Mouse (Mus musculus) regulatory T cell (primary cell): ENCODE data around the gene Sltm.
"Not testable (repeated sequence)": the region's sequence is repeated elsewhere in the genome, so short reads cannot be mapped to it uniquely, and the experiment has no call there.

Experiments
- in situ Hi-C: fragments of 300-600 bp; cut with MboI, MseI; formaldehyde crosslinking; loops from one replicate; pipeline ENCODE4 v1.15.1; 2025; ENCODE audit warnings: high pct_unique_total_duplicates

The Sltm gene

DNA sequence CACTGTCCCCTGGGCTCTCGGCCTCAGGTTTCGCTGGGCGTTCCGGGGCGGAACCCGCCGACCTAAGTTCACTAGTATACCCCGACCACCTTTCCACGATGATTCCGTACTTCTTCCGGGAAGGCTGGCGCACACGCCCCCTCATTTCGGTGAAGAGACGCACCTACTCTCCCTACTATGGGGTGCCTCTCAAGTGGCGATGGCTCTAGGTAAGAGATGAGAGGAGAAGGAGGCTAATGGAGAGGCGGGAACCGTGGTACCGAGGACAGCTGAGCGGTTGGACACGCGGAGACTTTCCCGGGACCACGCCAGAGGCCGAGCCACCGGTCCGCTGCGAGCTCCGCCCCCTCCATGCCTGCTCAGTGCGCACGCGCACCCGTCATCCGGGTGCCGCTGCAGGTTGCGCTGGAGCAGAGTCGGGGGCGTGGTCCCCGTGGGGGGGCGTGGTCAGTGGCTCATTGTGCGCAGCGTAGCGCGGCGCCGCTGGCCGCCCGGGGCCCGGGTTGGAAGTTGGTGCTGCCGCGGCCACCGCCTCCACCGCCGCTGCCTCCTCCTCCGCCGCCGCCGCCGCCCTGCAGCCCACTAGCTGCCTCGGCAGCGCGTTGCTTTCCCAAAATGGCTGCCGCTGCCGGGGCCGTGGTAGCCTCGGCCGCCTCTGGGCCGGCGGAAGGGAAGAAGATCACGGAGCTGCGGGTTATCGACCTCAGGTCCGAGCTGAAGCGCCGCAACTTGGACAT, at the start of gene Sltm:
Sltm (plus strand) TSS at position 450 of the 737 bp plus-strand sequence.
- in situ Hi-C loops = loop anchor here (5.0 kb wide), 1 partner anchor 35 kb away; no protein-coding TSS in a partner anchor

DNA sequence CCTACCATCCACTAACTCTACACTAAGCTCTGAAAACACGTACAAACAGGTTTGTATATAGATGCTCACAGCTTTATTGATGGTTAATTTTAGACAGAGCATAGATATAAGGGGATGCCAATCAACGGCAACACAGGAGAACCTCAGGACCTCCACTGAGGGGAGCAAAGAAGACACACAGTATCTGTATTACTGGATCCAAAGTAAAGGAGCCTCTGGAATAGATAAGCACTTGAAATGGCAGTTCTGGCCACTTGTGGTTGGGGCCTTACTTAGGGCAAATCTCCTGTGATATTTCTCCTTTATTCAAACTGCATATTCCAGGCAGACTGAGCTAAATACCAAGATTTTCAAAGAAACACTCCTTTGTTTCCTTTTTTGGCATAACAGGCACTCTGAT, 49.5 kb upstream of the Sltm start:
- in situ Hi-C loops = no loop called here

DNA sequence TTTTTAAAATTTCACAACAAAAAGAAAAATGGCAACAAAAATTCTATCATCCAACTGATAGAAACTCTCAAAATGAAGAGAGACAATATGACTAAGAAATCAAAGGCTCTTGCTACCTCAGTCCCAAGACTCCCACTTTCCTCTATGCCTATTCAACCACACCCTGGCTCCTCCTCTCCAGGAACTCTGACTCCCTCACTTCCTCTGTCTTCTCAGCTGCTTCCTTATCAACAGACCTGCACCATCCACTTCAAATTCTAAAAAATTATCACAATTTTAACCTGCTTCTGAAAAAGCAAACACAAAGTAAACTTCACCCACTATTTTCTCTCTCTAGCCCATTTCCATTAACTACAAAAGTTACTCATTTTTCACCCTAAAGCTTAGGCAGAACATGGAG, 45.6 kb upstream of the Sltm start:
- in situ Hi-C loops = no loop called here

DNA sequence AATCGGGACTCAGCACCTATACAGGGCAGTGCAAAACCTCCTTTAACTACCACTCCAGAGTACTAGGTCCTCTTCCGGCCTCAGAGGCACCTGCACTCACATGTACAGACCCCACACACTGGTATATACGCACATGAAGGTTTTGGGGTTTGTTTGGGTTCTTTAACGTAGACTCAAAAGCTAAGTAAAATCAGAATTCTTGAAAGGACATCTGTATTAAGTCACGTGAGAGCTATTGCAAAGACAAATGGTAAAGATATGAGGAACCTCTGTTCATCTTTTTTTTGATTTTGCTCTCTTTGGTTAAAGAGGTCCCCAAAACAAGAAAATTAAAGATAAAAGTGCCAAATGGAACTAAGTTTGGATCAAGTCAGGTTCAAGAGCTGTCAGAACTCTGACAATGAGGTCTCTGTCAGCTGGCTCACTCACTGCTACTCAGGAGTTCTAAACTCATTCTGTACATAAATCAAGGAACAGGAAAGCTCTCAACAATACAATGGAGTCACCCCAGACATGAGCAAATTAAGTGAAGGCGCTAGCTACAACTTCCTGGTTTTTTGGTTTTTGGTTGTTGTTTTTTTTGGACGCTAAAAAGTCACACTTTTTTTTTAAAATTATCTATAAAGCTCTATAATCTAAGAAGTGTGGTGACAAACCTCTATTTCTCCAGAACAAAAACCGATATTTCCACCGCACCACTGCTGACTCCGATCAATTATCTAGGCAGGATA, 40.1 kb upstream of the Sltm start:
- in situ Hi-C loops = no loop called here

DNA sequence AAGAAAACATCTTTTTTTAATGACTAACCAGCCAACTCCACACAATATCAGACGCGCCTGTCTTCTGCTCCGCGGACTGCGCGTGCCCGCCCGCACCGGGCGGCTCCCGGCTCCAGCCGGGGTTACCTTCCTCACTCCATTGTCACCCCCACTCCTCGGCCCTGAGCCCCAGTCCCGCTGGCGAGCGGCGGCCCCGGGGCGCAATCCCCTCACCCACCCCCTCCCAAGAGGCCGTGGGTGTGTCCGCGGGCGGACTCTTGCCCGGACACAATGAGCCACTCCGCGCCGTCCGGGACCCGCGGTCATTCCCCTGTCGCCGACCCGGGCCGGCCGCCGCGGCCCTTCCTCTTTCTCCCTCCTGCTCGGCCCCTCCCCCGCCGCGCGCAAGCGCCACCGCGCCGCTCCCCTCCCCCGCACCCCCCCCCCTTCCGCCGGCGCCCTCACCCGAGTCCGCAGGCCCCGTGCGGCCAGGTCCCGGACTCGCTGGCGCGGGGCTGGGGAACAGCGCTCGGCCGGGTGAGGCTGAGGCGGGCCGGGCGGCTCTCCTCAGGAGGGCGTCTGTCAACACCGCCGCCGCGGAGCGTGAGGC, 39.4 kb upstream of the Sltm start:
- in situ Hi-C loops = no loop called here

DNA sequence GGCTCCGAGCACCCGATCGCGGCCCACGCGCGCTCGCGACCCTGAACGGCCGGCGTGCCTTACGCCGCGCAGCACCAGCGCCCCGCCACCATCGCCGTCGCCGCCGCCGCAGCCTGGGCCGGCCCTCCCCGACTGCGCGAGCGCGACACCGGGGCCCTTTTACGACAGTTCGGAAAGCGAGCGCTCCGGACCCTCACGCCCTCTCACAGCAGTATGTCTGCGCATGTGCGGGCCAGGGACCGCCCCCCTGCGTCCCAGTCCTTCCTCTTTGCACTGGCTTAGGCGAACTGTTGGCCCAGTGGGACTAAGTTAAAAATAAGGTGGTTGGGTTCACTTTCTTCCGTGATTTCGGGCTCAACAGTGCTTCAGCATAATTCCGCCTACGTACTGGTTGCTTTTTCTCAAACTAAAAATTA, 38.9 kb upstream of the Sltm start, which contains the start of gene Rnf111:
Rnf111 (minus strand) TSS at position 100 of the 416 bp plus-strand sequence.
- in situ Hi-C loops = no loop called here

DNA sequence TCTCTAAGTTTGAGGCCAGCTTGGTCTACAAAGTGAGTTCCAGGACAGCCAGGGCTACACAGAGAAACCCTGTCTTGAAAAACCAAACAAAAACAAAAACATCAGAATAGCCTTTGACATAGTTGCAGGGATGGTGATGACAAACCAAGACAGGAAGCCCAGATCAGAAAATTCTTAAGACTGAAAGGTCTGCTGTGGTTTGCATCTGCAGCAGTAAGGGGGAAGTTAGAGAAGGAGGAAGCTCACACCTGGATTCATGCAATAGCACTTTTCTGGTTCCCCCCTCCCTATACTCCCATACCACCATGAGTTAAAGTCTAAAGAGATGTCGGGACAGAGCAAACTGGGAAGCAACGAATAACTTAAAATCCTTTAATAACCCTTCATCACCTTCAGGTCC, 36.4 kb upstream of the Sltm start:
- in situ Hi-C loops = loop anchor here (5.0 kb wide), 1 partner anchor 36 kb away; the partner anchor contains the start of gene Sltm

DNA sequence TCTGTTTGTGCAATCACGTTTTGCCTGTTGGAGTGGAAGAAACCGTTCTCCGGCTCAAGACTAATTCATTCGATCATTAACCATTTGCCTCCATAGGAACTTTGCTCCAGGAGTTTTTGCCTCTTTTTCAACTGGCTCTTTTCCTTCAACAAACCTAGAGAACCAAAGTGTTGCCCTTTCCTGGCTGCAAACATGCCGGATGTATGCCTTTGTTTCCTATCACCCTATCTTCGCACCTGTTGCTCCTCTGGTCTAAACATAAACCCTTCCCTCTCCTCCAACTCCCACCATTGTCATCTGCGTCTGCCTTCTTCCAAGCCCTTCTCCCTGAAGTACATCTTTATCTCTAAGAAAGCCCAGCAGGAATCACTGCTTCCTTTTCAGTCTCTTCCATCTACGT, 35.8 kb upstream of the Sltm start:
- in situ Hi-C loops = loop anchor here (5.0 kb wide), 1 partner anchor 36 kb away; the partner anchor contains the start of gene Sltm

DNA sequence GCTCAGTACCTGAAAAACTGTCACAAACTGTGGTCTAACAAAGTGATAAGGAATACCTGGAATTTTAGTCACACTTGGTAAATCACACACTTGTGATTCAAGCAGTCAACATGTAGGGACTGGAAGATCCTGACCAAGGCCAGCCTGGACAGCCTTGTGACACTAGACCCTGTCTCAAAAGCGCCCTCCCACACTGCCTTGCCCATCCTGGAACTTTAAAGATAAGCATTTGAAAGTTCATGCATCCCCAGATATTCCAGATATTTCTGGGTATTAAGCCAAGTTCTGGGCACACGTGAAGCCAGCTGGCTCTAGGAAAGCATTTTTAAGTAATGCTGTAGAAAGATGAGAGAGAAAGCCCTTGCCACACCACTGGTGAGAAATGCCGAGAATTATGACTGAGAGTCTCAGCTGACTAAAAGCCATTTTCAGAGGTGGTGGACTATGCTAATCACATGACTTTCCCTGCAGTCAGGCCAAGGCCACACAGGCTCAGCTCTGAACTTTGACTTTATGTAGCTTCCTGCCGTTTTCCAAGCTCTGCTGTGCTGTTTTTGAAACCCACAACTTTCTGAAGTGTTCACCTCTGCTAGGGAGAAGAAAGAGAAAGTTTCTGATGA, 32.5 kb upstream of the Sltm start:
- in situ Hi-C loops = loop anchor here (5.0 to 10.0 kb wide), 2 partner anchors 32 to 1205 kb away; partner anchors contain the start of gene Sltm

DNA sequence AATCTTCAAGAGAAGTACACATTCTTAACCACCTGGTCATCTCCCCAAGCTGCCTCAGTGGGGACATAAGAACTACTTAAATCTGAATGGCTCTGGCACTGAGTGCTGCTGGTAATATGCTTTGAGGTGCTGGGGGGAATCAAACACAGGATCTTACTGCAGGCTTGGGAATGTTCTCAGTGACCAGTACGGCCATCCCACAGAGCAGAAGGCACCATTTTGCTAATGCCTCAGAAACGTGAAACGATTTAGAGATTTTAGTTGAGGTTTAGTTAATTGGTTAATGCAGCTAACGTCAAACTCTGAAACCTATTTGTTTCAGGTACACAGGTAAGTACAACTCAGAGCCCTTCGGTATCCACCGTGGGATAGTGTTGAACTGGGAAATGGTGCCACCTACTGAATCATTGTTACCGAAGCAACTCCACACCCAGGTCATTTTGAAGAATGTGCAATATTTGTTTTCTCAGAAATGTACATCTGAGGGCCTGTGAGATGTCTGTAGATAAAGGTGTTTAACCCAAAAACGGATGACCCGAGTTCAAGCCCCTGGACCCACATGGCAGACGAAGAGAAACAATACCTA, 31.5 kb upstream of the Sltm start:
- in situ Hi-C loops = loop anchor here (10.0 kb wide), 1 partner anchor 1204 kb away; no protein-coding TSS in a partner anchor

DNA sequence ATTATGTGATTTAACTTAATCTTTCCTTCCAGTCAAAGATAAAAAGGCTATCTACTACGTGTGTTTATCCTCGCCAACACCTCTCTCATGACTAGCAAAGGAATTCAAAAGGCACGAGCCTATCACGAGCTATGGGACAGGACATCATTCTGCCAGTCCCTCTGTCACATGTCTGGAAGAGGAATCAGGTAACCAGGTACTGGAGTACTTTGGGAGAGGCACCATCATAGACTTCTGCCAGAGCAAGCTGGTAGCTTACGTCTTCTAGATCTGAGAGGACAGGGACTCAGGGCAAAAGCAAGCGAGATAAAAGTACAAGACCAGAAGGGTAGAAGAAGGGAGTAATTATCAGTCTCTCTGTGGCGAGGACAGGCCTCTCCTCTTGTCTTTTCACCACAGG, 30.9 kb upstream of the Sltm start:
- in situ Hi-C loops = loop anchor here (10.0 kb wide), 1 partner anchor 1203 kb away; no protein-coding TSS in a partner anchor

DNA sequence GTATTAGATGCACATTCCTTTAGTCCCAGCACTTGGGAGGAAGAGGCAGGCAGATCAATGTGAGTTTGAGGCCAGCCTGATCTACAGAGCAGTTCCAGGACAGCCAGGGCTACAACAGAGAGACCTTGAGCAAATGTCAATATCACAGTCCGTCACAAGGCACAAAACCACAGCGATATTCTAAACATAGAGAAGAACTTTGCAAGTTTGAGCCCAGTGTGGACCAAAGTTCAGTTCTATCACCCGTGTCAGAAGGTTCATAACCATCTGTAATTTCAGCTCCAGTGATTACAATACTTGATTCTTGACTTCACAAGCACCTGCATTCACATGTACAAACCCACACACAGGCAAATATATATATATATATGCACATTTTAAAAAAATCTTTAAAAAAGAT, 21.9 kb upstream of the Sltm start:
- in situ Hi-C loops = no loop called here

DNA sequence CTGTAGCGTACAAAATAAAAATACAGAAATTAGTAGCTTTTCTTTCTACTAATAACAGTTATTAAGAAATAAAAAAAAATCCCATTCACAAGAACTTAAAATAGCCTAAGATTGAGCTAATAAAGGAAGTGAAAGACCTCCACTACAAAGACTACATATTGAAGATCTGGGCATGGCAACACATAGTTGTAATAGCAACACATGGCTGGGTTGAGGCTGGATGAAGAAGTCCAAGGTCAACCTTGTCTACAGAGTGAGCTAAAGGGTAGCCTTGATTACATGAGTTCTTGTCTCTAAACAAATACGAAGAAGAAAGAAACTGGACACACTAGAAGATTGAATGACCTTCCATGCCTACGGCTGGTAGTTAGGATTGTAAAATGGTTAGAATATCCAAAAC, 18.7 kb upstream of the Sltm start:
- in situ Hi-C loops = no loop called here

DNA sequence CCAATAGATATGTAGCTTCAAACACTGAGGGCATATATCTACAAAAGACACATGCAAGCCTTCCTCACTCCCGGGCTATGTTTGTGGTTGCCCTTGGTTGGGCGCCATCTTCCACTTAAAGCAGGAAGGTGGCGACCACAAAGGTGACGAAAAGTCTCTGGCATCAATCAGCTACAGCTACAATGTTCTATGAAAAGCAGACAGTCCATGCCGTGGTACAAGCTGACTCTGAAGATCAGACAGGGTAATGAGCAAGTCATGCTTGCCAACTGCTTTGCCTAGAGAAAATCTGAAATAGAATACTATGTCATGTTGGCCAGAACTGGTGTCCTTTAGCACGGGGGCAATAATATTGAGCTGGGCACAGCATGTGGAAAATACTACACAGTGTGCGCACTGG, 18.2 kb upstream of the Sltm start:
- in situ Hi-C loops = no loop called here

DNA sequence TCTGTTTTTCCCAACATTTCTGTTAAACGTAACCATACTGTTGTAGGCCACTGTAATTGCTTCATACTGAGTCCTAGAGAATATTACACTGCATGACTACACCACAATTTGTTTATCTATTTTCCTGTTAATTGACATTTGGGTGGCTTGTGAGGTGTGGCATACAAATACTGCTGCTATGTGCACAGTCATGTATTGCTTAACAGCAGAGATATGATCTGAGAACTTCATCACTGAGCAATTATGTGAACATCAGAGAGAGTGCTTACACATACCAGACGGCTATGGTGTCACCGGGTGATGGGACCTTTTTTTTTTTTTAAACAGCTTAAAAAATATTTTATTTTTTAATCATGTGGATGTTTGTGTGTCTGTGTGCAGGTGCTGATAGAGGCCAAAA, 9.2 kb upstream of the Sltm start:
- in situ Hi-C loops = no loop called here

DNA sequence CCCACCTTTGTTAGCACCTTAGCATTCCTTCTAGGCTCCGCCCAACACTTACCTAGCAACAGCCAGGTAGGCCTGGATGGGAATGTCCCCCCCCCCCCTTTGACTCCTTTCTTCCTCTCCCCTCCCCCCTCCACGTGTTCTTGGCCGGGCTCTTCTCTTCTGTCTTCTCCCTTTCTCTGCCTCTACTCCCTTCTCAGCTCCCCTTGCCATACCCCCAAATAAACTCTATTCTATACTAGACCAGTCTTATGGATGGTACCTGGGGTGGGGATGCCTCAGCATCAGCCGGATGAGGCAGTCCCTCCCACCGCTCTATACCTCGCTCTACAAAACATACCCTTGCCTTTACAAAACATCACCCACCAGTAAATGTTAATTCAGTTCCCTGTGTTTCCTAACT, 970 bp upstream of the Sltm start:
- in situ Hi-C loops = loop anchor here (5.0 kb wide), 1 partner anchor 34 kb away; no protein-coding TSS in a partner anchor

DNA sequence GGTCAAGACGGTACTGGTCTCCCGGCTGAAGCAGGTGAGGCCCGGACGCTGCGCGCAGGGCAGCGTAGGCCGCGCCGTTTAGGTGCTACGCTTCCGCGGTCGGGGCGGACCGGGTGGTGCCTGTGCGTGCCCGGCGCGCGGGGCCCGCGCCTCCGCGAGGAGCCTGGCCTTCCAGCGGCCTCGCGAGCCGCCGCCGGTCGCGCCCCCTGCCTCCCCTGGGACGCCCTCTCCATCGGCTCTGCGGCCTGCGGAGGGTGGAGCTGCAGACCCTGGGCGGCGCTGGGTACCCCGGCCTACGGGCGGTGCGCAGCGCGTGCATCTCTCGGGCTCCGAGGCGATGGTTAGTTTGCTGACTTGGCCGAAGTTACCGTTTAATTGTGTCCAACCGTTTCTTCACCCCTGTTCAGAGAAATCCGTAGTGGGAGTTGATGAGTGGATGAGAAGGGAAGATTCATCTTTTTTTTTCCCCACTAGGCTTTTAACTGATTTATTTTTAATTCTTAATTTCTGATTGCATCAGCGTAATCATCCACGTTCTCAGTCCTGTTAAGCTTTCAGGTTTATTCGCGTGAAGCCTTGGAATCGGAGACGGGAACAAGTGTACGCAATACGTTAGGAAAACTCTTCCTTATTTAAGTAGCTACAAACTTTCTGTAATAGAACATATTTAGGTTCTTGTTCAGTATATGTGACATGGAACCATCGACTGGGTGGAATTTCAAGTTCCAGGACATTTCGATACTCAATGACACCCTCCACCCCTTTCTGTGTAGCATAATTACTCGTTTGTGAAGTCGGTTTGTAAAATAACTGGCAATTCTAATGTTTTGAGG, 710 bp downstream of the Sltm start:
- in situ Hi-C loops = loop anchor here (5.0 kb wide), 1 partner anchor 36 kb away; no protein-coding TSS in a partner anchor

DNA sequence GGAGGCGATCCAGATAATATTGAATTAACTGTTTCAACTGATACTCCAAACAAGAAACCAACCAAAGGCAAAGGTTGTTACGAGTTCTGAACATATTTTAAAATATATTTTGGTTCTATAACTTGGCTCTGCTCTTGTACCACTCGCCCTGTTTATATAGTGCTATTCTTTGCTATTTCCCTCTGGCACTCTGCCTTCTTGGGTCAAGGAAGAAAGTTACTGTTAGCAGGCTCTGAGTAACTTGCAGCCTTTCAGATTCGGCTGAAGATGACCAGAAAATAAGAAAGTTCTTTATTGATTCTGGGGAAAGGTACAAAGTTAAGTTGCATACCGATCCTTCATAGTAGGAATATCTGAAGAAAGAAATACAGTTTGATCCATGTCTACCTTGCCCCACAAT, 1.4 kb downstream of the Sltm start:
- in situ Hi-C loops = loop anchor here (5.0 kb wide), 1 partner anchor 37 kb away; no protein-coding TSS in a partner anchor

DNA sequence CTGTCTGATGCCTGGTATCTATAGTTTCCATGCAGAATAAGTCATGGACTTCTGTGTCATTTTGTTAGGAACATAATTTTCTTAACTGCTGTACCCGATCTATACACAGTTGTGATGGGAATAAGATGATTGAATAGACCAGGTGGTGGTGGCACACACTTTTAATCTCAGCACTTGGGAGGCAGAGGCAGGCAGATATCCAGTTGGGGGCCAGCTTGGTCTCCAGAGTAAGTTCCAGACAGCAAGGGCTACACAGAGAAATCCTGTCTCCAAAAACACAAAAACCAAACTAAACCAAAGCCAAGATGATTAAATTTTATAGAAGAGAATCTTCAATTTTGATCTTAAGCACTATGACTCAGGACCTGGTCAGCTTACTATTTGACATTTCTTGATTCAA, 2.3 kb downstream of the Sltm start:
- in situ Hi-C loops = loop anchor here (5.0 kb wide), 1 partner anchor 38 kb away; no protein-coding TSS in a partner anchor

DNA sequence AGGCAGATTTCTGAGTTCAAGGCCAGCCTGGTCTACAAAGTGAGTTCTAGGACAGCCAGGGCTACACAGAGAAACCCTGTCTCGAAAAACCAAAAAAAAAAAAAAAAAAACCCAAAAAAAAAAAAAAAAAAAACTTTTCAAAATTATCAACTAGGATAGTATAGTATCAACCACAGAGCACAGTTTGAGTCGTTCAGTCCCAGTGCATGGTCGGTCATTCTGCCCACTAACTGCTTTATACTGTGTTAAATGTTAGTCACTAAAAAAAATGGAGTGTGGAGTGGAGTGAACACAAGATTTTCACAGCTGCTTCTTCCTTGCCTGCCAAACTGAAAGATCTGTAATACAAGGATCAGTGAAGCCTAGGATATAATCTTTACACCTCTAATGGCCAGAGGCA, 4.0 kb downstream of the Sltm start:
- in situ Hi-C loops = not testable (repeated sequence)
